Mouse (Mus musculus) erythroblast, embryonic 14.5 days (primary cell): ENCODE measurements around the gene 1700011L22Rik. TPM values are rescaled to one million over a fixed set of nuclear protein-coding genes. Genes with fewer than 3 reads are reported as not detected.

Source experiments
- H3K27me3 ChIP-seq: 2 replicates; pipeline ENCODE4 v1.6.1; 2012; ENCODE audit warnings: inconsistent platforms; ENCODE audit not compliant: control insufficient read depth
- H3K36me3 ChIP-seq: 2 replicates; pipeline ENCODE4 v1.6.1; 2012; ENCODE audit warnings: mild to moderate bottlenecking, inconsistent platforms; ENCODE audit not compliant: control insufficient read depth
- H3K4me1 ChIP-seq: 2 replicates; pipeline ENCODE4 v1.6.1; 2012; ENCODE audit warnings: inconsistent platforms; ENCODE audit not compliant: control insufficient read depth
- H3K4me3 ChIP-seq: replicated peaks from 2 replicates; pipeline ENCODE3; 2012; ENCODE audit warnings: moderate library complexity, mild to moderate bottlenecking, inconsistent platforms
- H3K9me3 ChIP-seq: 2 replicates; pipeline ENCODE4 v1.6.1; 2012; ENCODE audit warnings: low read length, inconsistent platforms, mixed read lengths; ENCODE audit not compliant: control insufficient read depth
- GATA1 ChIP-seq: IDR thresholded peaks from 2 replicates; pipeline ENCODE4 v1.6.1; 2012; ENCODE audit warnings: low read length, inconsistent platforms, mixed read lengths
- TAL1 ChIP-seq: IDR thresholded peaks from 3 replicates; pipeline ENCODE4 v1.6.1; 2012; ENCODE audit warnings: low read length, inconsistent platforms, mixed read lengths
- polyA plus RNA-seq: library from polyadenylated mRNA; stranded (reverse); fragments of >175 nt; gene quantifications from 2 replicates; pipeline ENCODE4 v1.2.3, GENCODE M21; 2012

The 1700011L22Rik gene
- polyA plus RNA-seq, 1 experiment, result not detected

DNA sequence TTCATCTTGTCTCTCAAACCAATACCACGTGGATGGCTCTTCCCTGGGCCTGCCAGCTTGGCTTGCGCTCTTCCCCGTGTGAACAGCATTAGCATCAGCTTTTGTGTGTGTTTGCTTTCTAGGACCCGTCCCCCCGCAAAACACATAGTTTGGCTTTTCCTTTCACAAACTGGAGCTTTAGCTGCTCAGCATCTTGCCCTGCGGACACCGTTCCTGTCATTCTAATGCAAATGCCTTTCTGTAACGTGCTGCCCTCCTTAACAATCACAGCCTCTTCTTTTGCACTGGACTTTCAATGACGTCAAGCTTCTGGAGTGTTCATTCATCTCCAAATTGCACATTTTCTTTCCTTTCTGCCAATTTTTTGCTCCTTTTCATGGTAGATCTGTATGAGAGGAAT, 24.0 kb downstream of the 1700011L22Rik start:
- no peaks in the 10 kb centered on the region for H3K27me3 ChIP-seq
- H3K36me3 ChIP-seq, result no peaks in the 10 kb centered on the region
- TF ChIP-seq TAL1 (no peak), GATA1 (no peak)
- H3K4me1 ChIP-seq, result no peaks in the 10 kb centered on the region
- H3K4me3 ChIP-seq, result no peak overlapping the region
- no peaks in the 10 kb centered on the region for H3K9me3 ChIP-seq

DNA sequence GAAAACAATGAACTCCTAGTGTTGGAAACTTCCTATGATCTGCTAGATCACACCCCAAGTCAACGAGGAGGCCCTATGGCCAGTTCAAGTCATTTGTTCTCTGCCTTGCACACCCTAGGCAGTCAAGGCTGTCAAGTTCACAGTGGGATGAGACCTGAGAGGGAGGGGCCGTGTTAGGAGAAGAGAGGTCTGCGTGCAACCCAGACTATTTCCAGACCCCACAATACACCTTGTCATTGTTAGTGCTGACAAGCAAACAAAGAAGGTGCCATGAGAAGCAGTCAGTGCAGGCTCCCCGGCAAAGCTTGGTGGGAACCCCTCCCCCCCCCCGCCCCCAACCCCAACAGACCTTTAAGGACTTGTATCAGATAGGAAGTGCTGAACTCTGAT, 25.6 kb downstream of the 1700011L22Rik start:
- Histone ChIP-seq H3K27me3 (no peaks in the 10 kb centered on the region), H3K4me1 (no peaks in the 10 kb centered on the region), H3K36me3 (no peaks in the 10 kb centered on the region), H3K4me3 (no peak overlapping the region), H3K9me3 (no peaks in the 10 kb centered on the region)
- no peak for TF ChIP-seq TAL1
- no peak for TF ChIP-seq GATA1

DNA sequence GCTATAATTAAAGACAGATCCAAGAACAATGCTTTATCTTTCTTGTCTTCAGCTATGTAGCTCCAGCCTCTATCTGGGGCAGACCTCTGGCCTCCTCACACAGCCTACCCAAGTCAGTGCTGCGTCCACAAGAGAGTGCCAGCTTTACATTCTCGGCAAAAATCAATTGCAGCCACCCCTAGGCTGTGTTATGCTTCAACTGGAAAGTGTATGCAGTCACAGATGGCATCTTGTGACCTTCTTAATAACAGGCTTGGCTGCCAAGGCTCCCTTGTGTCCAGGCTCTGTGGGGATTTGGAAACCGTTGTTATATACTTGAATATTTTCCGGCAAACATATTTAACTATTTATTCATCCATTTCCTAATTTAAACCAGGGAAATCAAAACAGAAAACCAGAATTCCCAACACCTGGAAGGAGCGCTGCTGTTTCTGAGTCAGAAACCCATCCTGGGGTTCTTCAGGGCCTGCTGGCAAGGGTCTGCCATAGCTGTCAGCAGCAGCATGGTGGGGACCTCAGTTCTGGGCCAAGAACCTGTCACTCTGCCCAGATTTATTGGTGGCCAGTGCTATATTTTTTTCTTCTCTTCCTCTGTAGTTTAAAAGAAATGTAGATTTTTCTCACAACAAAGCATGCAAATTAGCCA, 26.1 kb downstream of the 1700011L22Rik start:
- H3K36me3 ChIP-seq, result no peaks in the 10 kb centered on the region
- H3K27me3 ChIP-seq, result no peaks in the 10 kb centered on the region
- no peak for TF ChIP-seq TAL1
- no peak for TF ChIP-seq GATA1
- H3K9me3 ChIP-seq, result no peaks in the 10 kb centered on the region
- H3K4me1 ChIP-seq, result no peaks in the 10 kb centered on the region
- no peak overlapping the region for H3K4me3 ChIP-seq

DNA sequence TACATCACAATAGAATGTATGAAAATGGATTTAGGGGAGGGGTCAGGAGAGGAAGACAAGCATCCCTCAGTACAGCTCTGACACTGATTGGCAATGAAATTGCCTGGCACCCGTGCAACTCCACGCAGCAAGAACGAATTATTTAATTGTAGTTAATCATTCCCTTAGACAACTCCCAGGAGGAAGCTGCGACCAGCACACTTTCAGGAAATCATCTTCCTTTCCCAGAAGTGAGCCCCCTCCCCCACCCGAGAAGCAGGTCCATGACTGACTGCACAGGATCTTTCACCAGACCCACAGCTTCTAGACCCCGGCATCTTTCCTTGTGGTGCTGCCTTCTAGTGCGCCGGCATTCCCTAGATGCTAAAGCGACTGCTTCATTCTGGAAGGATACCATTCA, 36.7 kb downstream of the 1700011L22Rik start:
- TF ChIP-seq GATA1 (no peak), TAL1 (no peak)
- H3K27me3 ChIP-seq, result no peaks in the 10 kb centered on the region; the same call in 1 of the 2 replicates

GRCm38 (mm10) chr8:79209641-79210358, 38.6 kb downstream of the 1700011L22Rik start:
- Histone ChIP-seq H3K4me3 (peak overlapping the region; percentile 33), H3K4me1 (peaks cover 3% of the 10 kb centered on the region; the same call in 1 of the 2 replicates), H3K9me3 (no peaks in the 10 kb centered on the region), H3K27me3 (no peaks in the 10 kb centered on the region; the same call in 1 of the 2 replicates), H3K36me3 (no peaks in the 10 kb centered on the region)
- TF ChIP-seq GATA1 (no peak), TAL1 (no peak)

More for the DNA sequence above, 36.7 kb downstream of the 1700011L22Rik start:
- no peaks in the 10 kb centered on the region for H3K9me3 ChIP-seq
- H3K4me3 ChIP-seq, result no peak overlapping the region
- no peaks in the 10 kb centered on the region for H3K36me3 ChIP-seq
- peaks cover 3% of the 10 kb centered on the region; the same call in 1 of the 2 replicates for H3K4me1 ChIP-seq

DNA sequence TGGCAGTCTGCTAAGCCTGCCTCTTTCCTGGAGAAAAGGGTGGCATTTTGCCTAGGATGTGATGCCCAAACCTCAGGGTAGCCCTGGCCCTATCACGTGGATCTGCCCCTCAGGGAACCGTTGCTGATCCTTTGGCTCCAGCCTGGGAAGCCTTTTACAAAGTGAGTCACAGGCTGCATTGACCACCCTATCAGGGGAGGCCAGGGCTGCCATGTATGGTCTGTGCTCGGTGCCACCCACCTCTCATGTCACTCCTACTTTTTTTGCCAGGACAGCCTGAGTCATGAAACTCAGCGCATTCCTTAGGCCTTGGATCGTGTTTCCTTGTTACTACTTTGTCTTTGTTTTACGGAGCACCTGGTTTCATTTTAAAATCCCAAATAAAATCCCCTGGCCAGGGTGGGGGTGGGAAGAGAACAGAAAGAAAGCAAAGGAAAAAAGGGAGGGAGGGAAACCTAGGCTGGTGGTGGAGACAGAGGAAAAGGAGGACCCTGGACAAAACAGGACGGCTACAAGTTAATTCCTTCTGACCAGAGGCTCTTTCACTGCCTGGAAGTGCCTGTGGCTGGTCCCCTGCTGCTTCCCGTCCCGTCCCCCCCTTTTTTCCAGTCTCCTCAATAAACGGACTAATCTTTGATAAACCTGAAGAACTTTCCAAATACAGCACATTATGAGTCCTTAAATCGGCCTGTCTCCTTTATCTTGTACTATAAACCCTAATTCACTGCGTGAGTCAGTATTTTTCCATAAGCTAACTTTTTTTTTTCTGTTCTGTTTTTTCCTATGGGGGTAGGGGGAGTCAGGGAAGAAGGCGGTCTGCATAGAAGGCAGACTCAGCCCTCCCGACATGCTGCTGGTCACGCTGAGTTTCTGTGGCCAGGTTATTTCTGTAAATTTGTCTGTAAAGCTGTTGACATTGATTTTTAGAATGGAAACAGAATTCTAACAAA, 39.4 kb downstream of the 1700011L22Rik start:
- Histone ChIP-seq H3K27me3 (no peaks in the 10 kb centered on the region; the same call in 1 of the 2 replicates), H3K4me3 (no peak overlapping the region), H3K4me1 (peaks cover 3% of the 10 kb centered on the region; the same call in 1 of the 2 replicates), H3K36me3 (no peaks in the 10 kb centered on the region), H3K9me3 (no peaks in the 10 kb centered on the region)
- TF ChIP-seq GATA1 (no peak), TAL1 (no peak)

GRCm38 (mm10) chr8:79208181-79208580, 40.2 kb downstream of the 1700011L22Rik start:
- no peak overlapping the region for H3K4me3 ChIP-seq
- no peaks in the 10 kb centered on the region for H3K9me3 ChIP-seq
- peaks cover 3% of the 10 kb centered on the region; the same call in 1 of the 2 replicates for H3K4me1 ChIP-seq
- H3K27me3 ChIP-seq, result no peaks in the 10 kb centered on the region; the same call in 1 of the 2 replicates
- no peaks in the 10 kb centered on the region for H3K36me3 ChIP-seq
- TF ChIP-seq TAL1, result no peak
- no peak for TF ChIP-seq GATA1

GRCm38 (mm10) chr8:79206895-79207294, 41.5 kb downstream of the 1700011L22Rik start:
- TF ChIP-seq TAL1 (no peak), GATA1 (no peak)
- no peaks in the 10 kb centered on the region for H3K9me3 ChIP-seq
- no peak overlapping the region for H3K4me3 ChIP-seq
- H3K36me3 ChIP-seq, result no peaks in the 10 kb centered on the region
- no peaks in the 10 kb centered on the region; the same call in 1 of the 2 replicates for H3K27me3 ChIP-seq
- H3K4me1 ChIP-seq, result peaks cover 3% of the 10 kb centered on the region; the same call in 1 of the 2 replicates
